Mouse (Mus musculus) kidney, embryonic 15.5 days (tissue): ENCODE measurements at regions not wholly inside any gene's neighbourhood (a gene's known extent, or its start where the extent isn't known, plus 50 kb on each side); places are given as distances from the start of the nearest gene placed in this dataset.

Source experiments
- ATAC-seq: fragments of 200-750 bp; cut with Nextera tagmentation; replicated peaks from 2 replicates; pipeline ENCODE4 v1.8.0; 2017; ENCODE audit warnings: moderate TSS enrichment; ENCODE audit not compliant: low FRiP score
- H3K27ac ChIP-seq: fragments of 300-500 bp; sonication (generic); 2 replicates; pipeline ENCODE4 v1.5.1; 2015; ENCODE audit warnings: mild to moderate bottlenecking, inconsistent platforms
- H3K27me3 ChIP-seq: fragments of 300-500 bp; sonication (generic); 2 replicates; pipeline ENCODE4 v1.6.1; 2015; ENCODE audit warnings: inconsistent platforms
- H3K36me3 ChIP-seq: fragments of 300-500 bp; sonication (generic); 2 replicates; pipeline ENCODE4 v1.6.1; 2015; ENCODE audit warnings: inconsistent platforms
- H3K4me1 ChIP-seq: fragments of 300-500 bp; sonication (generic); 2 replicates; pipeline ENCODE4 v1.6.1; 2015; ENCODE audit warnings: inconsistent platforms
- H3K4me2 ChIP-seq: fragments of 300-500 bp; sonication (generic); 2 replicates; pipeline ENCODE4 v1.6.1; 2015; ENCODE audit warnings: moderate library complexity, mild to moderate bottlenecking, inconsistent platforms
- H3K4me3 ChIP-seq: fragments of 300-500 bp; sonication (generic); replicated peaks from 2 replicates; pipeline ENCODE4 v1.5.1; 2015; ENCODE audit warnings: mild to moderate bottlenecking, inconsistent platforms
- H3K9ac ChIP-seq: fragments of 300-500 bp; sonication (generic); 2 replicates; pipeline ENCODE4 v1.6.1; 2015; ENCODE audit warnings: mild to moderate bottlenecking, inconsistent platforms
- H3K9me3 ChIP-seq: fragments of 300-500 bp; sonication (generic); replicated peaks from 2 replicates; pipeline ENCODE4 v1.6.1; 2016; ENCODE audit warnings: inconsistent platforms
- WGBS: fragments of 180-500 bp; shearing (Covaris S2); methylation state at CpG from one replicate; pipeline ENCODE4 v1.1.7; 2015; ENCODE audit warnings: mixed read lengths; 5-methylcytosine and 5-hydroxymethylcytosine counted together

DNA sequence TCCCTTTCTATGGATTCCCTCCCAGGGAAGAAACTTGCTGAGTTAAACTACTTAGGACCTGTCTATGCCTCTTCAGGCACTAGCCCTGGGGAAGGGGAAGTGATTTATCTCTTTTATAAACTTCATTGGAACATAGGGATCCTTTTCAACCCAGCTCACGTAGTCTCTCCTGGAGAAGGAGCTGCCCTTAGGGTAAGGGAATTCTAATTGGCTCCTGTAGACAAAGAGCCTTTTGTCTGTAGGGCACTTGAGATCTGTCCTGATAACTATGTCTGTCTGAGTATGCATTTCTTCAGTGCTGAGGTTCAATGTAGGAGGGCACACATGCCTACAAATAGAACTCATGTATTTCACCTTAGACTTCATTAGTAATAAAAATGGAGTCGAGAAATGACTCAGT is 413.9 kb upstream of the Large1 start:
- H3K27ac ChIP-seq: no peak overlapping the region
- H3K9me3 ChIP-seq: no peaks in the 10 kb centered on the region
- H3K9ac ChIP-seq: no peak overlapping the region
- no peaks in the 10 kb centered on the region for H3K36me3 ChIP-seq
- WGBS: 39% methylated on average over 2 of the region's 2 CpGs
- no peak overlapping the region for H3K4me2 ChIP-seq
- no peak for ATAC-seq
- H3K4me1 ChIP-seq: no peaks in the 10 kb centered on the region
- no peak overlapping the region for H3K4me3 ChIP-seq
- H3K27me3 ChIP-seq: no peaks in the 10 kb centered on the region

DNA sequence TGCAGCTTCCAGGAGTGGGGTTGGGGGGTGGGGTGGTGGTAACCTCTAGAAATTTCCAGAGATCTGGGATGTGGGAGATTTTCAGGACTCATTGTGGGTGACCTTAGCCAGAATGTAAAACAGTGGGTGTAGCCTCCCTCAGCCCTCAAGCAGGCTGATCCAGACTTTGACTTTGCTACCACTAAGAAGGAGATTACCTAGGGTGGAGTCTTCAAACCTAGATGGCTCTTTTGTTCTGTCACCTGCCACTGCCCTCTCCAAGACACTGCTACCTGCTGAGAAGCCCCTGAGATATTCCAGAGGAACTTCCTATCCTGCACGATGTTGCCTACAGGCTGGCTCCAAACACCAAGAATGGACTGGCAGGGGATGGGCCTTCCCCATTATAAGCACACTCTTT is 405.4 kb upstream of the Large1 start:
- H3K4me1 ChIP-seq: no peaks in the 10 kb centered on the region
- H3K9me3 ChIP-seq: no peaks in the 10 kb centered on the region
- H3K4me3 ChIP-seq: no peak overlapping the region
- no peak overlapping the region for H3K4me2 ChIP-seq
- no peak for ATAC-seq
- H3K36me3 ChIP-seq: no peaks in the 10 kb centered on the region
- 81% methylated on average over 1 of the region's 1 CpGs for WGBS
- H3K27me3 ChIP-seq: no peaks in the 10 kb centered on the region
- no peak overlapping the region for H3K9ac ChIP-seq
- no peak overlapping the region for H3K27ac ChIP-seq

DNA sequence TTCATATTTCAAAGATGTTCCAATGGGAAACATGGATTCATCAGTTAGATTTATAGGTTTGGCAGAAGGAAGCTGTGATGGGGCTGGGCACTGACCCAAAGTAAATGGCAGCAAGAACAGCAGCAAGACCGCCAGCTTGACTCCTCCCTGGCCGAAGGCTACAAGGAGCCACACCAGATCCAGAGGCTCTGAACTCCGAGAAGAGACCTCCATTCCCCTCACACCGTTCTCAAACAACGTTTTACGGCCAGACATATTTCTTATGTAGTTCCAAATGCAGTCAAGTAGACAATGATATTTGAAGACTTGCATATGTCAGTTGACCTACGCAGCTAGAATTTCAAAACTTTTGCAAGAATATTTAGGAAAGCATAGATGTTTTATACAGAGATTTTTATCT is 397.2 kb upstream of the Large1 start:
- Histone ChIP-seq H3K4me1 (no peaks in the 10 kb centered on the region), H3K9ac (no peak overlapping the region), H3K27me3 (no peaks in the 10 kb centered on the region), H3K27ac (no peak overlapping the region), H3K36me3 (no peaks in the 10 kb centered on the region), H3K4me2 (no peak overlapping the region), H3K9me3 (no peaks in the 10 kb centered on the region), H3K4me3 (no peak overlapping the region)
- 31% methylated on average over 7 of the region's 7 CpGs for WGBS
- peak; percentile 81 for ATAC-seq

DNA sequence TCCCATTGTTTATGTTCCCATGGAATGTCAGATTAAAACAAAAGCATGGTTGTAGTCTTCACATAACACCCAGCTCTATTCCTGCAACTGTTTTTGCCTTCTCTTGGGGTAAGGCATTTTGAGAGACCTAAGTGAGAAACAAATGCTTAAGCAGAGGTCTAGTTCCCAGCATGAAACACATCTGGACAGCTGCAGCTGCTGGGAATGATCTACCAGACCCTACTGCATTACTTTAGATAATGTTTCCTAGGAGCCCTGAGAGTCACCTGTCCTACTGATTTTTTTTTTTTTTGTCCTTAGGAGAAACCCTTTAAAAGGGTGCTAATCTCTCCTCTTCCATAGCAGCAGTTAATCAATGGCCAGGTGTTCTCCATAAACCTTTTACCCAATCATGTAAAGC is 353.5 kb upstream of the Large1 start:
- ATAC-seq: no peak
- Histone ChIP-seq H3K9ac (no peak overlapping the region), H3K27ac (no peak overlapping the region), H3K4me1 (no peaks in the 10 kb centered on the region), H3K36me3 (no peaks in the 10 kb centered on the region), H3K4me2 (no peak overlapping the region), H3K27me3 (no peaks in the 10 kb centered on the region), H3K4me3 (no peak overlapping the region), H3K9me3 (no peaks in the 10 kb centered on the region)
